Mouse (Mus musculus): ENCODE data around the gene Acot8.
"Not testable (repeated sequence)": the region's sequence is repeated elsewhere in the genome, so short reads cannot be mapped to it uniquely, and the experiment has no call there.

Gene Acot8

GRCm38 (mm10) chr2:164815348-164815747, 10.7 kb upstream of the Acot8 start:
- DNase-seq (ENCODE audit: inconsistent age in 2 of 2, low spot score in 1 of 2) = no peak

- DNase-seq (ENCODE audit: inconsistent age in 2 of 2, low spot score in 1 of 2) = no peak
Measured at GRCm38 (mm10) chr2:164813557-164813956, 8.9 kb upstream of the Acot8 start.

- DNase-seq (ENCODE audit: inconsistent age in 2 of 2, low spot score in 1 of 2) = no peak
Measured at GRCm38 (mm10) chr2:164806614-164807013, 1.9 kb upstream of the Acot8 start.

GRCm38 (mm10) chr2:164805332-164805718, 643 bp upstream of the Acot8 start:
- DNase-seq (ENCODE audit: inconsistent age in 2 of 2, low spot score in 1 of 2) = no peak

- DNase-seq (ENCODE audit: inconsistent age in 2 of 2, low spot score in 1 of 2) = no peak
Measured at GRCm38 (mm10) chr2:164803921-164804313, 765 bp downstream of the Acot8 start.

- no peak for DNase-seq (ENCODE audit: inconsistent age in 2 of 2, low spot score in 1 of 2)
Measured at GRCm38 (mm10) chr2:164803201-164803920, 1.3 kb downstream of the Acot8 start.

GRCm38 (mm10) chr2:164800252-164801004, 4.3 kb downstream of the Acot8 start:
- DNase-seq (ENCODE audit: inconsistent age in 2 of 2, low spot score in 1 of 2) = no peak

GRCm38 (mm10) chr2:164798554-164798953, 6.1 kb downstream of the Acot8 start:
- not testable (repeated sequence) for DNase-seq (ENCODE audit: inconsistent age in 2 of 2, low spot score in 1 of 2)

- DNase-seq (ENCODE audit: inconsistent age in 2 of 2, low spot score in 1 of 2) = peak; percentile 51 to 71
Measured at GRCm38 (mm10) chr2:164795868-164796267, 8.8 kb downstream of the Acot8 start.

- peak; percentile 91 to 96 for DNase-seq (ENCODE audit: inconsistent age in 2 of 2, low spot score in 1 of 2)
Measured at GRCm38 (mm10) chr2:164794293-164794692, 10.4 kb downstream of the Acot8 start.

- DNase-seq (ENCODE audit: inconsistent age in 2 of 2, low spot score in 1 of 2) = peak in 1 of 2 experiments; percentile 69
Measured at GRCm38 (mm10) chr2:164793772-164794171, 10.9 kb downstream of the Acot8 start.

GRCm38 (mm10) chr2:164793236-164793635, 11.4 kb downstream of the Acot8 start:
- peak; percentile 81 to 90 for DNase-seq (ENCODE audit: inconsistent age in 2 of 2, low spot score in 1 of 2)

- peak; percentile 67 to 82 for DNase-seq (ENCODE audit: inconsistent age in 2 of 2, low spot score in 1 of 2)
Measured at GRCm38 (mm10) chr2:164792400-164793190, 12.1 kb downstream of the Acot8 start.

- no peak for DNase-seq (ENCODE audit: inconsistent age in 2 of 2, low spot score in 1 of 2)
Measured at GRCm38 (mm10) chr2:164791841-164792261, 12.8 kb downstream of the Acot8 start.

GRCm38 (mm10) chr2:164790451-164790850, 14.2 kb downstream of the Acot8 start:
- peak in 1 of 2 experiments; percentile 76 for DNase-seq (ENCODE audit: inconsistent age in 2 of 2, low spot score in 1 of 2)

- DNase-seq (ENCODE audit: inconsistent age in 2 of 2, low spot score in 1 of 2) = no peak
Measured at GRCm38 (mm10) chr2:164788411-164788810, 16.3 kb downstream of the Acot8 start.

GRCm38 (mm10) chr2:164787779-164788178, 16.9 kb downstream of the Acot8 start:
- peak in 1 of 2 experiments; percentile 61 for DNase-seq (ENCODE audit: inconsistent age in 2 of 2, low spot score in 1 of 2)

- peak in 1 of 2 experiments; percentile 66 for DNase-seq (ENCODE audit: inconsistent age in 2 of 2, low spot score in 1 of 2)
Measured at GRCm38 (mm10) chr2:164787032-164787431, 17.6 kb downstream of the Acot8 start.

- peak in 1 of 2 experiments; percentile 53 for DNase-seq (ENCODE audit: inconsistent age in 2 of 2, low spot score in 1 of 2)
Measured at GRCm38 (mm10) chr2:164786388-164786885, 18.2 kb downstream of the Acot8 start.

- DNase-seq (ENCODE audit: inconsistent age in 2 of 2, low spot score in 1 of 2) = peak; percentile 98
Measured at GRCm38 (mm10) chr2:164785481-164786387, 18.9 kb downstream of the Acot8 start, which contains the start of gene Snx21. Snx21 (plus strand) TSS chr2:164785823.

All from adrenal gland, adult (tissue).